Mouse (Mus musculus) right cerebral cortex, postnatal 14 days (tissue): Measurements from ENCODE around the gene Cpsf6.

Source experiments
- DNase-seq: peaks from one replicate; pipeline ENCODE4 v3.0.0; 2022

Gene Cpsf6

GRCm38 (mm10) chr10:117379908-117380307, at the start of gene Cpsf6:
Cpsf6 (minus strand) TSS chr10:117380015.
- no peak for DNase-seq

- no peak for DNase-seq
These were observed 46.8 kb upstream of the Cpsf6 start for GRCm38 (mm10) chr10:117426615-117426969.

DNA sequence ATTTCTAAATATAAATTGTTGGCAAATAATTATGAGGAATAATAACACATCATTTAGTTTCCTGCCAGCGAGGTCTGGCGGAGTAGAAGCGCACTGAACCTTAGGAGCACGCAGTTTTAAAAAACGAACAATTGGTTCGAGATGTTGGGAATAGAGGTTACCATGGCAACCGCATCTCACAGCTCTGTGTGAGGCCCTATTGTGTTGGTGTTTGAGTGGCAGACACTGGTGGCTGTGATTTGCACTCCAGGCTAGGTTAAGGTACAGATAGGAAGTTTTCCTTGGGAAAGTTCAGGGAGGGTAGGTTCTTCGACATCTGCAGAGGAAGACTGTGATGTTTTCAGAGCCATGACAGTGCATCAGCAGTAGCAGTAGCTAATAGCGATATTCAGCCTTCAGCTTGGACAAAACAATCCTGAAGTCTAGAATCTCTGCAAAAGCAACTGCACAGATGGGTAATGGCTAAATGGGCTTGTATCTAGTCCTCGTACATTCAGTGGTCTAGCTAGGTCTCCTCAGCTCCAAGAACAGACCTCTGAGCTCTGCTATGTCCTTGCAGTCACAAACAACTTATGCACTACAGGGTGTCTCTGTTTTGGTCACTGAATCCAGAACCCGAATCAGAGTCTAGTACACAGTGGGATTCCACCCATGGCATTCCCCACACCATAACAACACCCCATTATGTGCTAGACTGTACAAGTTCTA, 46.2 kb upstream of the Cpsf6 start:
- no peak for DNase-seq

DNA sequence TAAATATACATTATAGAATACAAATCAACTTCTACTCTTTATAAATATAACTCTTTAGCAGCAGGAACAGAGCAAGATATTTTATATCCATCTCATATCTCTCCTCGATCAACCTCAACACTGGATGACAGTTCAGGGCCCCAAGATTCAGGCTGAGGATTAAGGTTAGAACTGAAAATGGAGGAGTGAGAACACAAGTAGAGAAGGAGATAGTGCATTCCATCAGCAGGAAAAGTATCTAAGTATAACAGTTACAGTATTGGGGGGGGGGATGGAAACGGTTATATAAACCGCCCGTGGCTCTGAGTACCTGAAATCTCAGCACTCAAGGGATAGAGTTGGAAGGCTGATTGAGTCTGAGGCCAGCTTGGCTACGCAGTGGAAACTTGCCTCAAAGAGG, 45.2 kb upstream of the Cpsf6 start:
- no peak for DNase-seq

DNA sequence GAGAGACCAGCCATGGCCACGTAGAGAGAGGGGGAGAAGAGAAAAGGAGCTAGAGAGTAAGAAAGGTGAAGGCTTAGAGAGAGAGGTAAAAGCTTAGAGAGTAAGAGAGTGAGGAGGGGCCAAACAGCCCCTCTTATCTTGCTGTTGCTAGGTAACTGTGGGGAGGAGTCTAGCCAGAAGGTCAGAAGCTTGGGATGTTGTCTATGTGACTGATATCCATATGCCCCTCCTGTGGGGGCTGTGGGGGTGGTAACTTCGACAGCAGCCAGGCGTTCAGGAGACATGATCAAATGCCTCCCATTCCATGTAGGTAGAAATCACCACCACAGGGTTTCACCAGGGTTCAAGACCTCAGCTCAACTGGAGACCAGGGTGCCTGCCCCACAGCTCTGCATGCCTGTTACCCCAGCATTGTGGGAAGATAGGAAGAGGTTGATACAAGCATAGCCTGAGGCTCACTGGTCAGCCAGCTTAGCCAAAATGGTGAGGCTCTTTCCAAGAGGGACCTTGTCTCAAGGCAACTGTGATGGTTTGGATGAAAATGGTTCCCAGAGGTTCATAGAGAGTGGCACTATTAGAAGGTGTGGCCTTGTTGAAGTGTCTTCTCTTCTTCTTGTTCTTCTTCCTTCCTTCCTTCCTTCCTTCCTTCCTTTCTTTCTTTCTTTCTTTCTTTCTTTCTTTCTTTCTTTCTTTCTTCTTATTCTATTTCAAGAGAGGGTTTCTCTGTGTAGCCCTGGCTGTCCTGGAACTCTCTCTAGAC, 44.5 kb upstream of the Cpsf6 start:
- no peak for DNase-seq

DNA sequence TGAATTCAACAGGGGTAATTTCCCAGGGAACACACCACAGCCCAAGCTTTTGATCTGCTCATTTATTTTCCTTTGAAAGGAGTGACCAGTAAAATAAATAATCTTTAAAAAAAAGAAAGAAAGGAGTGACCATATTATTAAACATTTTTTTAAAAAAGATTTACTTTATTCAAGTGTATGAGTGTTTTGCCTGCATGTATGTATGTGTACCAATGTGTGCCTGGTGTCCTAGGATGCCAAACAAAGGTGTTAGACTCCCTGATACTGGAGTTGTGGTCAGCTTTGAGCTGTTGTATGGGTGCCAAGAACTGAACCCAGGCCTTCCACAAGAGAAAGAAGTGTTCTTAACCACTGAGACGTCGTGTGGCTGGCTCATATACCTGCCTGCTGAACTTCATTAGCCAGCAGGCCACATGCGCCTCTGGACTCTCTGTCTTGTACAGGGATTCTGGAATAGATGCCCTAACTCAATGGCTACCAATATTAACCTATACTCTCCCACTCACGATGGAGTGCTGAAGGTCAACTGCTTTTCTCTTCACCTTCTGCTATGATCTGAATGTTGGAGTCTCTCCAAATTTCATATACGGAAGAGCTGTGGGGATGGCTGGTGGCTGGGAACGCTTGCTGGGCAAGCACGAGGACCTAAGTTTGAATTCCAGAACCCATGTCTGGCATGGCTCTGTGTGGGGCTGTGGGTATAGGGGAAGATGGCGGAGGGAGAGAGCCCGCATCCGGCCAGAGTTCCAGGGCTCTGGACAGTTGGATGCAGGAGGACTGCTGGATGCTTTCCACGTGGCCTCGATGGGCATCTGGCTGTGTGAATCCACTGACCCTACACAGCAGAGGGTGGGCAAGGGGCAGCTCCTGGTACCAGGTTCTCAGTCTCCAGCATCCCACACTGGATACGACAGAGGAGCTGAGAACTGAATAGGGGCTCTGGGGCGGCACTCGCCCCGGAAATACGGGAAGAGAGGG, 43.5 kb upstream of the Cpsf6 start:
- DNase-seq = no peak

DNA sequence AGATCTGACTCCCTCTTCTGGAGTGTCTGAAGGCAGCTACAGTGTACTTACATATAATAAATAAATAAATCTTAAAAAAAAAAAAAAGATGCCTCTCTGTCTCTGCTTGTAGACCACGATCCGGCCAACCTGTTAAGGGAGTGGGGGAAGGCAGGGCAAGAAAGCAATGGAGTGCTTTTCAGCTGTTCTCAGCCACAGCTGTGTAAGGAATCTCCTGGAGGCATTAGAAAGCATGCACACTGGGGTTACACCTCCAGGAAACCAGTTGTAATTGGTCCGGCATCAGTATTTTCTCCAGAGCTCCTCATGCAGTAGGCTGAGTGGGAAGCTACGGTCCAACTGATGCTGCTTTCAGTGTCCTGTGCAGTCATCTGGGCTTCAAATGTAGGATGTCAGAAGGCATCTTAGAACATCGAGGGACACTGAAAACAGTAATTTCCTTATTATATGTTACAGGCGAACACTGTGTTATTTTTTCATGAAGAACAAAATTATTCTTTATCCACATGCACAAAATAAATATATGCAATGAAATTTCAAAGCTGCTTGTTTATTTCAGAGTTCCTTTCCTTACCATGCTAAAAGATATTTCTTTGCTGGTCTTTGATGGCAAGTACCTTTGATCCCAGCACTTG, 42.5 kb upstream of the Cpsf6 start:
- no peak for DNase-seq

GRCm38 (mm10) chr10:117421283-117422107, 41.7 kb upstream of the Cpsf6 start:
- DNase-seq = no peak

GRCm38 (mm10) chr10:117420502-117421282, 40.9 kb upstream of the Cpsf6 start:
- DNase-seq = no peak

- no peak for DNase-seq
These were observed 39.9 kb upstream of the Cpsf6 start for GRCm38 (mm10) chr10:117419577-117420290.

GRCm38 (mm10) chr10:117418668-117419237, 38.9 kb upstream of the Cpsf6 start:
- no peak for DNase-seq

DNA sequence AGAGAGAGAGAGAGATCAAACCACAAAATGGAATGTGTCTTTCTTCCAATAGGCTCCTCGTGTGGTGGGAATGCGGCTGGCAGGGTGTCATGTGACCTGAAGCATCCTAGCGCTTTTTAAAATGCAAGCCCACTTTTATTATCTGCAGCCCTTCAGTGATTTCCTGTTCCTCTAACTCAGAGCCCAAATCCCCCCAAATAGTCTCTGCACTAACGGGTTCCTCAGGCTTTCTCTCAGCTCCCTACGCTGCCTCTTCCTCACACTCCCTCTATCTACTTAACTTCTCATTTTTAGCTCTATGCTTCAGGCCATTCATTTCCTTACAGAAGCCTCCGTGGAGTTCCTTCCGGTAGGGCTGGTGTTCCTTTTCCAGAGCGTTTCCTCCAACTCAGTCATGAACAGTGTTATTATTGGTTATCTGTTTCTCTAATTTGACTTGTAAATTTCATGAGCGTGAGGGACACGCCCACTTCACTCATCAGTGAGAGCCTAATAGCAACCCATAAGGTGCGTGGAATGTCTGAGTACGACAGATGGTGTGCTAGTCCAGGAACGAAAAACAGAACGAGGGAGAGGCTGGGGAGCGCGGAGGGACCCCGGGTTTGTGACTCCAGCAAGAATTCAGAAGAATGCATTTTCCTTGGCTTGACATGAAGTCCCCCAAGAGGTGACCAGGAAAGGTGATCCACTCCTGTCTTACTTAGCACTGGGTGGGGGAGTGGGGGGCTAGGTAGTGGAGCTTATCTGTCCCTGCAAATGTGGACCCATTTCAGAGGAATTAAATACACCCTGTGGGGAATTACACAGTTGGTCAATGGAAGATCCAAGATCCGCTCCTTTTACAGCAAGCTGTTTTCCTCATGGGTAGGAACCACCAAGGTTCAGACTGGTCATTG, 38.2 kb upstream of the Cpsf6 start:
- no peak for DNase-seq

- DNase-seq = no peak
These were observed 37.6 kb upstream of the Cpsf6 start for GRCm38 (mm10) chr10:117417470-117417767.

- no peak for DNase-seq
These were observed 37.0 kb upstream of the Cpsf6 start for GRCm38 (mm10) chr10:117416636-117417469.

DNA sequence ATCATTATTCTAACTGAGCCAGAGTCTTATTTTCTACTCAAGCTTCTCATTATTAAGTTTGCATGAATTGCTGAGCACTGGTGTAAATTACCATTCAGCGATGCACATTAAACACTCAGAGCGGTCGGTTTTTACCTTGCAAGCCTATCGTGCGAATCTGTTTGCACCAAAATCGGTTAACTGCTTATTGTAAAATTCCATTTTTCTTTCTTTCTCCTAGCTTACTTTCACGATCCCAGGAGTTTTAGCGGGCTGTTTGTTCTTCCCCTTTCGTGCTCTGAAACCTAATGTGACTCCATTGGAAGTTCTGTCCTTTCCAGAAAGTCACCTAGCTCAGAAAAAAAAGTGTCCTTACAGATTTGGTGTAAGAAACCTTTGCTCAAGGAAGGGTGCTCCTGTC, 36.3 kb upstream of the Cpsf6 start:
- no peak for DNase-seq

DNA sequence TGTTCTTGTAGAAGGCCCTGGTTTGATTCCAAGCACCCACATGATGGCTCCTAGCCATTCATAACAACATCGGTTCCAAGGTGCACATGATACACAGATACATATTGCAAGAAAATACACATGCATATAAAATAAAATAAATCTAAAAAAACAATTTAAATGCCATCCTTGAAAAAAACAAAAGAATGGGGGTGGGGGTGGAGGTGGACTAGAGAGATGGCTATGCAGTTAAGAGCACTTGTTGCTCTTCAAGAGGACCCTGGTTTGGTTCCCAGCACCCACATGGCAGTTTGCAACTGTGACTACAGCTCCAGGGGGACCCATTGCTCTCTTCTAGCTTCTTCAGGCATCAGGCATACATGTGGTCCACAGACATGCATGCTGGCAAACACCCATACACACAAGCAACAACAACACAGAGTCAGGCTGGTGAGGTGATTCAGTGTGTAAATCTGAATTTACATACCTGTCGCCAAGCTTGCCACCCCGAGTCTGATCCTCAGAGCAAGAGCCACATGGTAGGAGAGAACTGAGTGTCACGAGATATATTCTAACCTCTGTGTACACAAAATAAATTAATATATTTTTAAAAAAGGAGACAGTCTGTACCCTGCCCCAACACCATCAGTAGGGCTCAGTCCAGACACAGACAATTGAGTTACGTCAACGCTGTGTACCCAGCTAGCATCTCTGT, 35.7 kb upstream of the Cpsf6 start:
- DNase-seq = no peak

DNA sequence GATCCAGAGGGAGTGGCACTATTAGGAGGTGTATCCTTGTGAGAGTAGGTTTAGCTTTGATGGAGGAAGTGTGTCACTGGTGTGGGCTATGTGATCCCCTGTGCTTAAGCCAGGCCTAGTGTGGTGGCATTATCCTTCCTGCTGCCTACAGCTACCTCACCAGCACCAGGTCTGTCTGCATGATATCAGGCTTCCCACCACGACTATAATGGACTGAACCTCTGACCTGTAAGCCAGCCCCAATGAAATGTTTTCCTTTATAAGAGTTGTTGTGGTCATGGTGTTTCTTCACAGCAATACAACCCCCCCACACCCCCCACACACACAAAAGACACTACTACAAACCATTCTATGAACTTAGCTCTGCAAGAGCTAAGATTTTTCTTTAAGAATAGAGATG, 34.9 kb upstream of the Cpsf6 start:
- DNase-seq = no peak
